Mouse (Mus musculus) granulocyte monocyte progenitor cell, adult 5-6 weeks (primary cell): ENCODE measurements around the gene Pnma1. TPM values are rescaled to one million over a fixed set of nuclear protein-coding genes. Genes with fewer than 3 reads are reported as not detected.
A peak's percentile ranks its signal among the peaks of the same experiment; 100 is the strongest.

Experiments used
- ATAC-seq: replicated peaks from 2 replicates; pipeline ENCODE4 v1.8.0; 2016; ENCODE audit warnings: mild to moderate bottlenecking, moderate TSS enrichment, inconsistent platforms; ENCODE audit not compliant: poor library complexity, severe bottlenecking
- total RNA-seq, 2 experiments: library from RNA; stranded (forward) in 1 of 2; stranded (reverse) in 1 of 2; fragments of 200-712, 200-1000 nt in 1 of 2; fragments of >200 nt in 1 of 2; fragmentation: Nextera tagmentation in 1 of 2; gene quantifications; 2 replicates each; pipeline ENCODE4 v1.2.3; 2014 to 2017

The Pnma1 gene
- total RNA-seq (2014; fragmentation: Nextera tagmentation), result 0.26 and 0.47 TPM in 2 replicates
- total RNA-seq (2017), result 0.17 TPM in 1 of 2 replicates, not detected in the other

GRCm38 (mm10) chr12:84147954-84148621 lies at the start of gene Pnma1:
TSS of gene Pnma1 (minus strand) at chr12:84148489.
- peak; percentile 84 for ATAC-seq

GRCm38 (mm10) chr12:84195195-84195594 lies 46.9 kb upstream of the Pnma1 start:
- ATAC-seq, result no peak

- no peak for ATAC-seq
Observed at GRCm38 (mm10) chr12:84194400-84195109, 46.3 kb upstream of the Pnma1 start.

- ATAC-seq, result peak; percentile 80
Observed at GRCm38 (mm10) chr12:84193642-84194399, 45.5 kb upstream of the Pnma1 start.

- peak; percentile 18 for ATAC-seq
Observed at GRCm38 (mm10) chr12:84192741-84193641, 44.7 kb upstream of the Pnma1 start.

- peak; percentile 7 for ATAC-seq
Observed at GRCm38 (mm10) chr12:84192280-84192679, 44.0 kb upstream of the Pnma1 start.

GRCm38 (mm10) chr12:84191770-84192169 lies 43.5 kb upstream of the Pnma1 start:
- ATAC-seq, result no peak

- no peak for ATAC-seq
Observed at GRCm38 (mm10) chr12:84191190-84191589, 42.9 kb upstream of the Pnma1 start.

GRCm38 (mm10) chr12:84190151-84190820 lies 42.0 kb upstream of the Pnma1 start:
- no peak for ATAC-seq

- no peak for ATAC-seq
Observed at GRCm38 (mm10) chr12:84188881-84189444, 40.7 kb upstream of the Pnma1 start.

- peak; percentile 69 for ATAC-seq
Observed at GRCm38 (mm10) chr12:84187752-84188601, 39.7 kb upstream of the Pnma1 start.

- no peak for ATAC-seq
Observed at GRCm38 (mm10) chr12:84186950-84187349, 38.7 kb upstream of the Pnma1 start.

- no peak for ATAC-seq
Observed at GRCm38 (mm10) chr12:84186536-84186935, 38.2 kb upstream of the Pnma1 start.

- ATAC-seq, result no peak
Observed at GRCm38 (mm10) chr12:84185547-84185946, 37.3 kb upstream of the Pnma1 start.

GRCm38 (mm10) chr12:84184979-84185378 lies 36.7 kb upstream of the Pnma1 start:
- no peak for ATAC-seq

- no peak for ATAC-seq
Observed at GRCm38 (mm10) chr12:84181999-84182398, 33.7 kb upstream of the Pnma1 start.

GRCm38 (mm10) chr12:84180701-84181435 lies 32.6 kb upstream of the Pnma1 start:
- ATAC-seq, result peak; percentile 60

- ATAC-seq, result no peak
Observed at GRCm38 (mm10) chr12:84180090-84180489, 31.8 kb upstream of the Pnma1 start.
